Mouse (Mus musculus): ENCODE results near the gene Nek4. TPM values are rescaled to one million over a fixed set of nuclear protein-coding genes. Genes with fewer than 3 reads are reported as not detected.

The Nek4 gene
- 19.6 and 20.4 TPM in 2 replicates for polyA plus RNA-seq (2015; fragmentation: Nextera tagmentation; extraction: Ambion mirVana)

DNA sequence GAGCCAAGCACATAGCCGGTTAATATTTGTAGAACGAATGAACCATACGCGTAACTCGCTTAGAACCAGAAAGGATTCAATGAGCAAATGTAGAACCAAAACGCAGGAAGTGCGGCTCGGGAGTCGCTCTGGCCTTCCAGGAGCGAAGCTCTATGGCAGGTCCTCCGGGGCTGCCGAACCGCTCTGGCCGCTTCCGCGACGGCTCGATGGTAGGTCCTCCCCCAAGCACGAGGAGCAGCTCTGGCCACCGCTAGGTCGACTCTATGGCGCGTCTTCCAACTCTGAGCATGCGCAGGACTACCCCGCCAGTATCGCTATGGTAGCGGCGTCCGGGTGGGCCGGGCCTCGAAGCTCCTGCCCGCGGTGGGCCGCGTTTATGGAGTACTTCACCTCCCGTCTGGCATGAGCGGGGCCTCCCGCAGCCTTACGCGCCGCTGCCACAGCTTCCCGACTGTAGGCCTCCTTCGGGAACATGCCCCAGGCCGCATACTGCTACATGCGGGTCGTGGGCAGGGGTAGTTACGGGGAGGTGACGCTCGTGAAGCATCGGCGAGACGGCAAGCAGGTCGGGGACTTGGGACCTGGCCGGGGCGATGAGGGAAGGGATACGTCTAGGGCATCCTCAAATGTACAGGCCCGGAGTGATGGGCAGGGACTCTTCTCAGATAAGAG, at the start of gene Nek4:
Nek4 (plus strand) TSS at position 224 of the 672 bp plus-strand sequence.
- peak; percentile 100 for ATAC-seq
- Histone ChIP-seq H3K27ac (ENCODE audit: low read length) (peak within 1 kb of the TSS; percentile 73), H3K9me3 (ENCODE audit: control insufficient read depth, low read length) (no peaks in the 10 kb centered on the region), H3K4me3 (replicated peaks; ENCODE audit: low read length) (peak within 1 kb of the TSS; percentile 94), H3K36me3 (ENCODE audit: control insufficient read depth, insufficient read depth) (no peaks in the 10 kb centered on the region), H3K9ac (replicated peaks; ENCODE audit: low read depth, low read length) (peak within 1 kb of the TSS; percentile 84), H3K27me3 (replicated peaks; ENCODE audit: control insufficient read depth, insufficient read depth, low read length) (no peaks in the 10 kb centered on the region), H3K4me1 (replicated peaks; ENCODE audit: control insufficient read depth, insufficient read depth, low read length) (peaks cover 10% of the 10 kb centered on the region), H3K4me2 (ENCODE audit: low read length) (peak within 1 kb of the TSS; percentile 68)
- WGBS: under 1% methylated on average over 57 of the region's 57 CpGs

DNA sequence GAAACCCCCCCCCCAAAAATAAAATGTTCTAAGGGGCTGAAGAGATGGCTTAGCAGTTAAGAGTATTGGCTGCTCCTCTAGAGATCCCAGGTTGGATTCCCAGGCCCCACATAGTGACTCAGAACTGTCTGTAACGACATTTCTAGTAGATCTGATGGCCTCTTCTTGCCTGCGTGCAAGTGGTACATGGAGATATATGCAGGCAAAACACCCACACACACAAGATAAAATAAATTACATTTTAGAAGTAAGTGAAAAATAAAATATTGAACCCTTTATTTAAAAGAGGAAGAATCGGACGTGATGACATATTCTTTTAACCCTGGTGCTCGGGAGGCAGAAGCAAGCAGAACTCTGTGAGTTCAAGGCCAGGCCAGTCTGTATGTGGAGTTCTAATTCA, 48.5 kb upstream of the Nek4 start:
- H3K27ac ChIP-seq (ENCODE audit: low read length): no peak overlapping the region
- no peaks in the 10 kb centered on the region for H3K27me3 ChIP-seq (replicated peaks; ENCODE audit: control insufficient read depth, insufficient read depth, low read length)
- no peaks in the 10 kb centered on the region for H3K4me1 ChIP-seq (replicated peaks; ENCODE audit: control insufficient read depth, insufficient read depth, low read length)
- no peak overlapping the region for H3K9ac ChIP-seq (replicated peaks; ENCODE audit: low read depth, low read length)
- H3K4me2 ChIP-seq (ENCODE audit: low read length): no peak overlapping the region
- 92% methylated on average over 5 of the region's 5 CpGs for WGBS
- no peak overlapping the region for H3K4me3 ChIP-seq (replicated peaks; ENCODE audit: low read length)
- no peaks in the 10 kb centered on the region for H3K9me3 ChIP-seq (ENCODE audit: control insufficient read depth, low read length)
- H3K36me3 ChIP-seq (ENCODE audit: control insufficient read depth, insufficient read depth): no peaks in the 10 kb centered on the region
- no peak for ATAC-seq

DNA sequence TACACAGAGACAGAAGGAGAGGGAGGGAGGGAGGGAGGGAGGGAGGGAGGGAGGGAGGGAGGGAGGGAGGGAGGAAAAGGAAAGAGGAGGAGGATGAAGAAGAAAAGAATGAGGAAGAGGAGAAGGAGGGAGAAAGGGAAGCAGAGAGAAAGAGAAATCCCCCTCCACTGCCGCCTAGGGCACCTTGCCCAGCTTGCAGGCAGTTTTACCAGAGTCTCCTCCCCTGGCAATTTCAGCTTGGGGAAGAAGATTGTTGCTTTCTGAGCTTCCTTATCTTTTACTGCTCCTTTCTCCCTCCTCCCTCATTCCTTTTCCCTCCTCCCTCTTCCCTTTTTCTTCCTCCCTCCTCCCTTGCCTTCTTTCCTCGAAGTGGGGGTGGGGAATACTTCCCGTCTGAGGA, 48.1 kb upstream of the Nek4 start:
- no peaks in the 10 kb centered on the region for H3K36me3 ChIP-seq (ENCODE audit: control insufficient read depth, insufficient read depth)
- no peaks in the 10 kb centered on the region for H3K27me3 ChIP-seq (replicated peaks; ENCODE audit: control insufficient read depth, insufficient read depth, low read length)
- 81% methylated on average over 3 of the region's 3 CpGs for WGBS
- no peak overlapping the region for H3K27ac ChIP-seq (ENCODE audit: low read length)
- H3K4me1 ChIP-seq (replicated peaks; ENCODE audit: control insufficient read depth, insufficient read depth, low read length): no peaks in the 10 kb centered on the region
- no peak overlapping the region for H3K9ac ChIP-seq (replicated peaks; ENCODE audit: low read depth, low read length)
- no peak overlapping the region for H3K4me2 ChIP-seq (ENCODE audit: low read length)
- no peak overlapping the region for H3K4me3 ChIP-seq (replicated peaks; ENCODE audit: low read length)
- ATAC-seq: no peak
- H3K9me3 ChIP-seq (ENCODE audit: control insufficient read depth, low read length): no peaks in the 10 kb centered on the region

DNA sequence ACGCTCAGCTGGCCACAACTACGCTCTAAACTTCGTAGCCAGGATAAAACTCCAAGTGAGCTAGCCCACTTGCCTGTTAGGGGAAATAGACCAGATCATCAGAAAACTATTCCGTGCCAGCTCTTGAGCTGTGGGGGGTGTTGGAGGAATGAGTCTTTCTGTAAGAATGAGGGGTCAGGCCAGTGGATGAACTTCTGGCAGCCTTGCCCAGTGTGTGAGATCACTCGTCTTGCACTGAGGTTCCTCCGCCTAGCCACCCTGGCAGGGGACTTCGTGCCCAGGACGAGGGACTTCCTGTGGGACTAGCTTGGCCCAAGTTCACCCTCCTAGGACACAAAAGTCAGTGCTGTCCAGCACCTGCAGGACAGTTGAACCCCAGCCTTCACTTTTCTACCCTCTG, 46.9 kb upstream of the Nek4 start:
- H3K4me3 ChIP-seq (replicated peaks; ENCODE audit: low read length): no peak overlapping the region

DNA sequence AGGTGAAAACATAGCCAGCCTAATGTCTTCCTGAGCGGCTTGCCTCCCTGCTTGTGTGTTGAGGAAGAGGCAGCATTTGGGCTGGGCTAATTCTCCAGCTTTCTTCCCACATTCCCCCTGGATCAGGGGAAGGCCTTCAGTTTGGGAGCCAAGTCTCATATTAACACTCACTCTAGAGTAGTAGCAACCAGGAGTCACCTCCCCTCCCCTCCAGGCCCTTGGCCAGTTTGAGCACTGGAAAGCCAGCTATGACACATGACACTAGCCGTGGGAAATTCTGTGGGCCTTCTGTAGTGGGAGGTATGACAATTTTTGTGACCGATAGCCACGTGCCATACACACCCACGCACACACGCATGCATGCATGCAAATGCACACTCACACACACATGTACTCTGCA, 45.2 kb upstream of the Nek4 start:
- Histone ChIP-seq H3K27ac (ENCODE audit: low read length) (no peak overlapping the region), H3K4me3 (replicated peaks; ENCODE audit: low read length) (no peak overlapping the region), H3K36me3 (ENCODE audit: control insufficient read depth, insufficient read depth) (no peaks in the 10 kb centered on the region), H3K4me2 (ENCODE audit: low read length) (no peak overlapping the region), H3K9ac (replicated peaks; ENCODE audit: low read depth, low read length) (no peak overlapping the region), H3K27me3 (replicated peaks; ENCODE audit: control insufficient read depth, insufficient read depth, low read length) (no peaks in the 10 kb centered on the region), H3K4me1 (replicated peaks; ENCODE audit: control insufficient read depth, insufficient read depth, low read length) (no peaks in the 10 kb centered on the region), H3K9me3 (ENCODE audit: control insufficient read depth, low read length) (no peaks in the 10 kb centered on the region)
- WGBS: 93% methylated on average over 6 of the region's 6 CpGs
- no peak for ATAC-seq

More for the DNA sequence above, 46.9 kb upstream of the Nek4 start:
- Histone ChIP-seq H3K36me3 (ENCODE audit: control insufficient read depth, insufficient read depth) (no peaks in the 10 kb centered on the region), H3K27me3 (replicated peaks; ENCODE audit: control insufficient read depth, insufficient read depth, low read length) (no peaks in the 10 kb centered on the region), H3K27ac (ENCODE audit: low read length) (no peak overlapping the region), H3K9me3 (ENCODE audit: control insufficient read depth, low read length) (no peaks in the 10 kb centered on the region), H3K4me1 (replicated peaks; ENCODE audit: control insufficient read depth, insufficient read depth, low read length) (no peaks in the 10 kb centered on the region), H3K9ac (replicated peaks; ENCODE audit: low read depth, low read length) (no peak overlapping the region), H3K4me2 (ENCODE audit: low read length) (no peak overlapping the region)
- ATAC-seq: no peak
- WGBS: 79% methylated on average over 8 of the region's 8 CpGs

DNA sequence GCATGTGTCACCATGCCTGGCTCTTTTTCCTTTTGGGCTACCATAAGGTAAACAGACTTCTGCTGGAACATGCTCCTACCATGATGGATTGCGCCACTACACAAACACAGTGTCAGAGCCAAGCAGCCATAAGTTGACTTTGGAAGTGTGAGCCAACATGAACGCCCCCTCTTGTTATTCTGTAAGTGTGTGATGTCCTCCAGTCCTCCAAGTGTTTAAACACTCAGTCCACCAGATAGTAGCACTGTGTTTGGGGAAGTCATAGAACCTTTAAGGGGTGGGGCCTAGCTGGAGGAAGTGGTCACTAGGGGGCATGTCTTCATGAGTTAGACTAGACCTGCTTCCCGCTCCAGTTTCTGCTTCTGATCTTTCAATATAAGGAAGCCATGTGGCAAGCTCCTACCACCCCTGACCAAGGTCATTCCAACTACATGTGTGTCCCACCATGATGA, 43.3 kb upstream of the Nek4 start:
- Histone ChIP-seq H3K9ac (replicated peaks; ENCODE audit: low read depth, low read length) (no peak overlapping the region), H3K9me3 (ENCODE audit: control insufficient read depth, low read length) (no peaks in the 10 kb centered on the region), H3K36me3 (ENCODE audit: control insufficient read depth, insufficient read depth) (no peaks in the 10 kb centered on the region), H3K27me3 (replicated peaks; ENCODE audit: control insufficient read depth, insufficient read depth, low read length) (no peaks in the 10 kb centered on the region), H3K27ac (ENCODE audit: low read length) (no peak overlapping the region), H3K4me2 (ENCODE audit: low read length) (no peak overlapping the region), H3K4me1 (replicated peaks; ENCODE audit: control insufficient read depth, insufficient read depth, low read length) (no peaks in the 10 kb centered on the region), H3K4me3 (replicated peaks; ENCODE audit: low read length) (no peak overlapping the region)
- 79% methylated on average over 3 of the region's 3 CpGs for WGBS
- no peak for ATAC-seq

DNA sequence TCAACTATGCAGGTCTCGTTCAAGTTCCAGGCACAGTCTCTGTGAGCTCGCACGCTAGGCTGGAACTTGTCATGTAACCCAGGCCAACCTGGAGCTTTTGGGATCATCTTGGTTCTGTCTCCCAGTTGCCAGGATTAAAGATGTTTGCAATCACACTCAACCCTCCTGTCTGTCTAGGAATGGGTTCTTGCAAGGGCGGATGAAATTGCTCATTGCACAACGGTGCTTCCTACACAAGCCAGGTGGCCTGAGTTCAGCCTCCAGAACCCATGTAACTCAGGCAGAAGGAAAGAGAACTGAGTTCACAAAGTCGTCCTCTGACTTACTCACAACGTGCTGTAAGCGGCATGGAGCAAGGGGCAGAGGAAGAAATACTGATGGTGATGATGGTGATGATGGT, 40.0 kb upstream of the Nek4 start:
- Histone ChIP-seq H3K9me3 (ENCODE audit: control insufficient read depth, low read length) (no peaks in the 10 kb centered on the region), H3K4me3 (replicated peaks; ENCODE audit: low read length) (no peak overlapping the region), H3K4me2 (ENCODE audit: low read length) (no peak overlapping the region), H3K27me3 (replicated peaks; ENCODE audit: control insufficient read depth, insufficient read depth, low read length) (no peaks in the 10 kb centered on the region), H3K27ac (ENCODE audit: low read length) (no peak overlapping the region), H3K9ac (replicated peaks; ENCODE audit: low read depth, low read length) (no peak overlapping the region), H3K4me1 (replicated peaks; ENCODE audit: control insufficient read depth, insufficient read depth, low read length) (no peaks in the 10 kb centered on the region), H3K36me3 (ENCODE audit: control insufficient read depth, insufficient read depth) (no peaks in the 10 kb centered on the region)
- no peak for ATAC-seq
- WGBS: 91% methylated on average over 8 of the region's 8 CpGs

DNA sequence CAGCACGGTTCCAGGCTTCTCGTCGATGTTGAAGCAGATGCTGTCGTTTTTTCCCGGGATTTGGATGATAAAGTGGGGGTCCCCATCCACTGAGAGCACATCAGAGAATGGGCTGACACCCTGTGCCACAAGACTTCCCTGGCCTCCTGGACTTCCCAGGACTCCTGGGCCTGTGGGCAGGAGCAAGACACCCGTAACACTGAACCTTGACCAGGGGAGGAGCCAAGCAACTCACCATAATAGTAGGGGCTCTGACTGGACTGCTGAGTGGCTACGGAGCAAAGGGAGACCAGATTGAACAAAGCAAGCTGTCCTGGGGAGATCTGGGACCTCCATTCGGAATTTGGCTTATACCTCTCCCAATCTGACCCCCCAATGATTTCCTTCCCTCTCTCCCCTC, 38.5 kb upstream of the Nek4 start:
- Histone ChIP-seq H3K4me2 (ENCODE audit: low read length) (no peak overlapping the region), H3K4me1 (replicated peaks; ENCODE audit: control insufficient read depth, insufficient read depth, low read length) (no peaks in the 10 kb centered on the region), H3K4me3 (replicated peaks; ENCODE audit: low read length) (no peak overlapping the region), H3K9ac (replicated peaks; ENCODE audit: low read depth, low read length) (no peak overlapping the region), H3K36me3 (ENCODE audit: control insufficient read depth, insufficient read depth) (no peaks in the 10 kb centered on the region), H3K27me3 (replicated peaks; ENCODE audit: control insufficient read depth, insufficient read depth, low read length) (no peaks in the 10 kb centered on the region), H3K27ac (ENCODE audit: low read length) (no peak overlapping the region), H3K9me3 (ENCODE audit: control insufficient read depth, low read length) (no peaks in the 10 kb centered on the region)
- 78% methylated on average over 8 of the region's 8 CpGs for WGBS
- no peak for ATAC-seq

DNA sequence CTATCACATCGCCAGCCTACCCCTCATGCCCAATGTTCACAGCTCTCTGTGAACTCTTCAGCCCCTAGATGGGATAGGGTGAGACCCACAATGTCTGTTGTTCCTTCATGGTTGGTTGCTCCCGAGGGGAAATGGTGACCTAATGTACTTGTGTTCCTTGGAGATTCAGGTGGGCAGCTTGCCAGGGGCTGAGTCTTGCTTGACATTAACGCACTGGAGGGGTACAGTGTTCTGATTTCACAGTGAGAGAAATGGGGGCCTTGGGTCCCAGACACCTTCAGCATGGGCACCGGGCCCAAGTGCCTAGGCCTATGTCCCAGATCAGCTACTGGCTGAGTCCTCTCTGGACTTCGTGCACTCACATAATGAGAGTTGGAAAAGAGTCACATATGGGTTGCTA, 37.8 kb upstream of the Nek4 start:
- Histone ChIP-seq H3K27ac (ENCODE audit: low read length) (no peak overlapping the region), H3K9me3 (ENCODE audit: control insufficient read depth, low read length) (no peaks in the 10 kb centered on the region), H3K4me2 (ENCODE audit: low read length) (no peak overlapping the region), H3K27me3 (replicated peaks; ENCODE audit: control insufficient read depth, insufficient read depth, low read length) (no peaks in the 10 kb centered on the region), H3K9ac (replicated peaks; ENCODE audit: low read depth, low read length) (no peak overlapping the region), H3K4me1 (replicated peaks; ENCODE audit: control insufficient read depth, insufficient read depth, low read length) (no peaks in the 10 kb centered on the region), H3K36me3 (ENCODE audit: control insufficient read depth, insufficient read depth) (no peaks in the 10 kb centered on the region), H3K4me3 (replicated peaks; ENCODE audit: low read length) (no peak overlapping the region)
- ATAC-seq: no peak
- WGBS: 71% methylated on average over 5 of the region's 5 CpGs

DNA sequence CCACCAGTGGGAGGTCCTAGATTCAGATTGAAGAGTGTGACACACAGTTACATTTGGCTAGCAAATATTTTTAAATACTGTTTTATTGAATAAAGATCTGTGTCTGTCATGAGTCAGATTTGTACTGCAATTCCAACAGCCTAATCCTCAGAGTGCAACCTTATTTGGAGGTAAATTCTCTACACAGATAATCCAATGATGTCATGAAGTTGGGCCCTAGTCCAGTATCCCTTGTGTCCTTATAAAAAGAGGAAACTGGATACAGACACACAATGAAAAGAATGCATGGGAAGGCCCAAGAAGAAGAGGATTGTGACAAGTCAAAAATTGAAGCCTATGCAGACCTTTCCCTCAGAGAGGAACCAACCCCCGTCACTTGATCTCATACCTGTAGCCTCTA, 34.7 kb upstream of the Nek4 start:
- WGBS: 62% methylated on average over 1 of the region's 1 CpGs
- H3K9ac ChIP-seq (replicated peaks; ENCODE audit: low read depth, low read length): no peak overlapping the region
- no peaks in the 10 kb centered on the region for H3K4me1 ChIP-seq (replicated peaks; ENCODE audit: control insufficient read depth, insufficient read depth, low read length)
- H3K27ac ChIP-seq (ENCODE audit: low read length): no peak overlapping the region
- H3K27me3 ChIP-seq (replicated peaks; ENCODE audit: control insufficient read depth, insufficient read depth, low read length): no peaks in the 10 kb centered on the region
- H3K4me3 ChIP-seq (replicated peaks; ENCODE audit: low read length): no peak overlapping the region
- no peak for ATAC-seq
- no peak overlapping the region for H3K4me2 ChIP-seq (ENCODE audit: low read length)
- H3K36me3 ChIP-seq (ENCODE audit: control insufficient read depth, insufficient read depth): no peaks in the 10 kb centered on the region
- H3K9me3 ChIP-seq (ENCODE audit: control insufficient read depth, low read length): no peaks in the 10 kb centered on the region

Measured in forebrain, embryonic 16.5 days (tissue).